Mouse (Mus musculus) layer of hippocampus, adult 8-10 months (tissue): ENCODE data around the gene Ppp1r10. TPM values are rescaled to one million over a fixed set of nuclear protein-coding genes. Genes with fewer than 3 reads are reported as not detected.

Experiments used
- DNase-seq, 2 experiments: peaks; one replicate each; pipeline ENCODE4 v3.0.0; 2022; ENCODE audit warnings: low spot score in 2 of 2
- total RNA-seq, 4 experiments: library from RNA; stranded (reverse); gene quantifications; 2 replicates each; pipeline ENCODE4 v1.2.4; 2022

Ppp1r10 gene
- total RNA-seq, 4 experiments from 2014 or later = 71.6 to 79.8 (median 74.6) TPM

GRCm38 (mm10) chr17:35900636-35901035 lies 15.6 kb upstream of the Ppp1r10 start:
- no peak for DNase-seq

- DNase-seq = no peak
These were observed 12.8 kb upstream of the Ppp1r10 start for GRCm38 (mm10) chr17:35903343-35903991.

GRCm38 (mm10) chr17:35903992-35904355 lies 12.3 kb upstream of the Ppp1r10 start:
- DNase-seq = no peak

- no peak for DNase-seq
These were observed 10.6 kb upstream of the Ppp1r10 start for GRCm38 (mm10) chr17:35905587-35905986.

GRCm38 (mm10) chr17:35907609-35908008 lies 8.6 kb upstream of the Ppp1r10 start:
- no peak for DNase-seq

- no peak for DNase-seq
These were observed 6.9 kb upstream of the Ppp1r10 start for GRCm38 (mm10) chr17:35909186-35909918.

- peak; percentile 93 for DNase-seq
These were observed 6.3 kb upstream of the Ppp1r10 start, which contains the start of gene Atat1 for GRCm38 (mm10) chr17:35909919-35910369. Gene Atat1 (minus strand): TSS chr17:35910075.

GRCm38 (mm10) chr17:35914975-35915374 lies 1.3 kb upstream of the Ppp1r10 start:
- no peak for DNase-seq

- DNase-seq = no peak
These were observed 517 bp upstream of the Ppp1r10 start for GRCm38 (mm10) chr17:35915538-35916296.

- DNase-seq = no peak
These were observed 869 bp downstream of the Ppp1r10 start for GRCm38 (mm10) chr17:35917143-35917462.

GRCm38 (mm10) chr17:35917463-35918251 lies 1.4 kb downstream of the Ppp1r10 start:
- peak in 1 of 2 experiments; percentile 50 for DNase-seq

- DNase-seq = no peak
These were observed 2.2 kb downstream of the Ppp1r10 start for GRCm38 (mm10) chr17:35918276-35919059.

GRCm38 (mm10) chr17:35919060-35919715 lies 3.0 kb downstream of the Ppp1r10 start:
- peak; percentile 94 to 96 for DNase-seq

GRCm38 (mm10) chr17:35919864-35920301 lies 3.6 kb downstream of the Ppp1r10 start:
- DNase-seq = no peak

GRCm38 (mm10) chr17:35920384-35920783 lies 4.2 kb downstream of the Ppp1r10 start:
- DNase-seq = no peak

- DNase-seq = no peak
These were observed 4.8 kb downstream of the Ppp1r10 start for GRCm38 (mm10) chr17:35920862-35921562.

- DNase-seq = no peak
These were observed 5.5 kb downstream of the Ppp1r10 start for GRCm38 (mm10) chr17:35921710-35922109.

GRCm38 (mm10) chr17:35922566-35922965 lies 6.3 kb downstream of the Ppp1r10 start:
- DNase-seq = no peak

GRCm38 (mm10) chr17:35923281-35923680 lies 7.0 kb downstream of the Ppp1r10 start:
- no peak for DNase-seq
